Mouse (Mus musculus): ENCODE results near the gene Suclg2. TPM values are rescaled to one million over a fixed set of nuclear protein-coding genes. Genes with fewer than 3 reads are reported as not detected.

Suclg2 gene
- polyA plus RNA-seq, 1 experiment from 2014 or later, result 42.9 TPM

DNA sequence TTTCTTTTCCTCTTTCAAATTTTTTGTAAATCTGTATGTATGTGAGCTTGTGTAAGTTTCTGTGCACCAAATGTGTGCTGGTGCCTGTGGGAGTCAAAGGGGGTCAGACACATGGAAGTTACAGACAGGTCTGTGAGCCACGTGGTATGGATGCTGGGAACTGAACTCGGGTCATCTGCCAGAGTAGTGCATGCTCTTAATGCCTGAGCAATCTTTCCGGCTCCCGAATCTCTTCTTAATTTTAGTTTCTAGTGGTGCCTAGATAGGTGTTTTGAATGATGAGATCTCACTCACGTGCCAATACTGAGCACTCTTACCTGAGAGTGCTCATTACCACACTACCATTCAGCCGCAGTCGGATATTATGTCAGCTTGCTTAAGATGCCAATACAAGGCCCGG lies 60.9 kb downstream of the Suclg2 start:
- no peaks in the 10 kb centered on the region for H3K9me3 ChIP-seq (replicated peaks; ENCODE audit: control insufficient read depth, low read length)
- no peaks in the 10 kb centered on the region for H3K4me1 ChIP-seq (ENCODE audit: control insufficient read depth, low read depth, low read length)
- ATAC-seq (ENCODE audit: low read depth), result no peak
- no peak overlapping the region for H3K4me2 ChIP-seq (ENCODE audit: low read depth, low read length)
- WGBS (ENCODE audit: insufficient replicate concordance), result 84% methylated on average over 8 of the region's 8 CpGs
- no peaks in the 10 kb centered on the region for H3K27me3 ChIP-seq (ENCODE audit: control insufficient read depth, insufficient read depth, low read depth, low read length)
- H3K9ac ChIP-seq (ENCODE audit: low read depth, low read length), result no peak overlapping the region
- no peak overlapping the region for H3K4me3 ChIP-seq (ENCODE audit: low read depth, low read length)
- H3K36me3 ChIP-seq (ENCODE audit: control insufficient read depth, insufficient read depth), result no peaks in the 10 kb centered on the region
- no peak overlapping the region for H3K27ac ChIP-seq (ENCODE audit: low read length)

GRCm38 (mm10) chr6:95653662-95654061 lies 64.9 kb downstream of the Suclg2 start:
- no peak for ATAC-seq (ENCODE audit: low read depth)

GRCm38 (mm10) chr6:95652774-95653173 lies 65.8 kb downstream of the Suclg2 start:
- no peak overlapping the region for H3K27ac ChIP-seq (ENCODE audit: low read length)
- no peaks in the 10 kb centered on the region for H3K36me3 ChIP-seq (ENCODE audit: control insufficient read depth, insufficient read depth)
- H3K9ac ChIP-seq (ENCODE audit: low read depth, low read length), result no peak overlapping the region
- 60% methylated on average over 6 of the region's 6 CpGs for WGBS (ENCODE audit: insufficient replicate concordance)
- peaks cover 3% of the 10 kb centered on the region; the same call in 1 of the 2 replicates for H3K4me1 ChIP-seq (ENCODE audit: control insufficient read depth, low read depth, low read length)
- ATAC-seq (ENCODE audit: low read depth), result peak; percentile 85
- no peak overlapping the region for H3K4me3 ChIP-seq (ENCODE audit: low read depth, low read length)
- H3K9me3 ChIP-seq (replicated peaks; ENCODE audit: control insufficient read depth, low read length), result no peaks in the 10 kb centered on the region
- no peak overlapping the region for H3K4me2 ChIP-seq (ENCODE audit: low read depth, low read length)
- no peaks in the 10 kb centered on the region for H3K27me3 ChIP-seq (ENCODE audit: control insufficient read depth, insufficient read depth, low read depth, low read length)

More at GRCm38 (mm10) chr6:95653662-95654061, 64.9 kb downstream of the Suclg2 start:
- no peak overlapping the region for H3K9ac ChIP-seq (ENCODE audit: low read depth, low read length)
- H3K4me1 ChIP-seq (ENCODE audit: control insufficient read depth, low read depth, low read length), result peaks cover 3% of the 10 kb centered on the region; the same call in 1 of the 2 replicates
- H3K4me3 ChIP-seq (ENCODE audit: low read depth, low read length), result no peak overlapping the region
- H3K4me2 ChIP-seq (ENCODE audit: low read depth, low read length), result no peak overlapping the region
- H3K36me3 ChIP-seq (ENCODE audit: control insufficient read depth, insufficient read depth), result no peaks in the 10 kb centered on the region
- no peaks in the 10 kb centered on the region for H3K27me3 ChIP-seq (ENCODE audit: control insufficient read depth, insufficient read depth, low read depth, low read length)
- H3K27ac ChIP-seq (ENCODE audit: low read length), result no peak overlapping the region
- no peaks in the 10 kb centered on the region for H3K9me3 ChIP-seq (replicated peaks; ENCODE audit: control insufficient read depth, low read length)
- WGBS (ENCODE audit: insufficient replicate concordance), result 63% methylated on average over 3 of the region's 3 CpGs

DNA sequence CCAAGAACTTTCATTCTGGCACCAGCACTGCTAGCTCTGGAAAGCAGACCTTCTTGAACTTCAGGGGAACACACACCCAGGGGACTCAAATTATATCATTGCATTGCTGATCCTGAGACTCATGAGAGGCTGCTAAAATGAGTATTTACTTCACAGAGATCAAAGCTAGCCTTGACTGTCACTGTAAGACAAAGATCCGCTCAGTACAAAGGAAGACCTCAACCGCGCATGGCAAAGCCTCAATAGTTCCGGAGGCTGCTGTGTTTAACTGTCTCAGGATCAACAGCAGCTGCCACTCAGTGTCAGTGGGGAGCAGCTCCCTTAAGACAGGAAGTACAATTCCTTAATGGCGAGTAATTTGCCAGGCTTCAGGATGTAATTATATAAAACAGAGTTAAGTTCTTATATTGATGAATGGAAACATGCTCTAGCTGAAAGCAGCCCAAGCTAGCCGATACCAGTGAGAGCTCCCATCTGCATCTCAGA lies 67.2 kb downstream of the Suclg2 start:
- peaks cover 3% of the 10 kb centered on the region; the same call in 1 of the 2 replicates for H3K4me1 ChIP-seq (ENCODE audit: control insufficient read depth, low read depth, low read length)
- H3K4me2 ChIP-seq (ENCODE audit: low read depth, low read length), result no peak overlapping the region
- no peak overlapping the region for H3K9ac ChIP-seq (ENCODE audit: low read depth, low read length)
- no peaks in the 10 kb centered on the region for H3K36me3 ChIP-seq (ENCODE audit: control insufficient read depth, insufficient read depth)
- no peaks in the 10 kb centered on the region for H3K9me3 ChIP-seq (replicated peaks; ENCODE audit: control insufficient read depth, low read length)
- no peak for ATAC-seq (ENCODE audit: low read depth)
- H3K4me3 ChIP-seq (ENCODE audit: low read depth, low read length), result no peak overlapping the region
- no peaks in the 10 kb centered on the region for H3K27me3 ChIP-seq (ENCODE audit: control insufficient read depth, insufficient read depth, low read depth, low read length)
- 61% methylated on average over 6 of the region's 6 CpGs for WGBS (ENCODE audit: insufficient replicate concordance)
- no peak overlapping the region for H3K27ac ChIP-seq (ENCODE audit: low read length)

DNA sequence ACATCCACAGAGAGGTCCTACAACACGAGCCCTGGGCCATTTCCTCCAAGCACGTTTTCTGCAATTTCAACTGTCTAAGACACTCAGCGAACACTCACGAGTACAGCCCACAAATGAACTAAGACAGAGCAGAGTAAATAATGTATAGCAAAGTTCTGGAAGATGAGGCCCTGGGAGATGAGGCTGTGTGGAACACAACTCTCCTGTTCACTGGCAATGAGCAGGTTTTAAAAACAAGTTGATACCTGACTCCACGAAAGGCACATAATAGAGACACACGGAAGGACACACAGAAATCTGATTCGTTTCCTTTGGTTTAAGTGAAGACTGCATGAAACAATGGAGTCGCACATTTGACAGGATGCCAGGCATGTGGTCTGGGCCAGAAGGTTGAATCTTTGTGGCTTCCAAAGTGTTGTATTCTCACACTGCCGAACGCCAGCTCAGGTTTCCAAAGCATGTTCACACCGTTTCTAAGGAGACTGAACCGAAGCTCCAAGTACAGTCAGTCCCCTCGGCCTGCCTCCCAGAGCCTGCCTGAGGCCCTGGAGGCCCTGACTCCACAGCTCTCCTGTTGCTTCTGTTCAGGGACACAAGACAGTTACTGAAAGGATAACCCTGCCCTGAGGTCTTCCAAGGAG lies 68.4 kb downstream of the Suclg2 start:
- WGBS (ENCODE audit: insufficient replicate concordance), result 66% methylated on average over 13 of the region's 13 CpGs
- H3K27me3 ChIP-seq (ENCODE audit: control insufficient read depth, insufficient read depth, low read depth, low read length), result no peaks in the 10 kb centered on the region
- H3K36me3 ChIP-seq (ENCODE audit: control insufficient read depth, insufficient read depth), result no peaks in the 10 kb centered on the region
- H3K9me3 ChIP-seq (replicated peaks; ENCODE audit: control insufficient read depth, low read length), result no peaks in the 10 kb centered on the region
- no peak overlapping the region for H3K9ac ChIP-seq (ENCODE audit: low read depth, low read length)
- ATAC-seq (ENCODE audit: low read depth), result no peak
- no peak overlapping the region for H3K27ac ChIP-seq (ENCODE audit: low read length)
- H3K4me3 ChIP-seq (ENCODE audit: low read depth, low read length), result no peak overlapping the region
- peaks cover 3% of the 10 kb centered on the region; the same call in 1 of the 2 replicates for H3K4me1 ChIP-seq (ENCODE audit: control insufficient read depth, low read depth, low read length)
- H3K4me2 ChIP-seq (ENCODE audit: low read depth, low read length), result no peak overlapping the region

DNA sequence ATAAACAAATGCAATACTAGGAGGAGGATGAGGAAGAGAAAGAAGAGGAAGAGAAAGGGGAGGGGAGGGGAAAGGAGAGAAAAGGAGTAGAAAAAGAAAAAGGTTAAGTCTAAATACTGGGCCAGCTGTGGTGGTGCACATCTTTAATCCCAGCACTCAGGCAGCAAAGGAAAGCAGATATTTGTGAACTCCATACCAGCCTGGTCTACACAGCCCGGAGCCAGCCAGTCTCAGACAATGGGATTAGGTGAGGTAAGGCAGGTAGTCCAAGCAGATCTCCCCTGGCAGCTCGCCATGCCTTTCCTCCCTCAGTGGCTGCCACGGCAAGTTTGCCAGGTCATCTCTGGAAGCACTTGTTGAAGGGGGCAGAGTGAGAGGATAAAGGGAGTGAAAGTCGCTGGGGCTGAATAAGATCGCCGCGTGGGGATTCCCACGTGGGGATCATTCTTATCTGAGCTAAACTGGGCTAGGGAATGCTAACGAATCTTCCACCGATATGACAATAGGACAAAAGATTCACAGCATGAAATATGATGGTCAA lies 69.4 kb downstream of the Suclg2 start:
- 78% methylated on average over 10 of the region's 10 CpGs for WGBS (ENCODE audit: insufficient replicate concordance)
- Histone ChIP-seq H3K4me2 (ENCODE audit: low read depth, low read length) (no peak overlapping the region), H3K4me1 (ENCODE audit: control insufficient read depth, low read depth, low read length) (peaks cover 3% of the 10 kb centered on the region; the same call in 1 of the 2 replicates), H3K9ac (ENCODE audit: low read depth, low read length) (no peak overlapping the region), H3K27ac (ENCODE audit: low read length) (no peak overlapping the region), H3K36me3 (ENCODE audit: control insufficient read depth, insufficient read depth) (no peaks in the 10 kb centered on the region), H3K27me3 (ENCODE audit: control insufficient read depth, insufficient read depth, low read depth, low read length) (no peaks in the 10 kb centered on the region), H3K4me3 (ENCODE audit: low read depth, low read length) (no peak overlapping the region), H3K9me3 (replicated peaks; ENCODE audit: control insufficient read depth, low read length) (no peaks in the 10 kb centered on the region)
- no peak for ATAC-seq (ENCODE audit: low read depth)

- Histone ChIP-seq H3K27ac (ENCODE audit: low read length) (no peak overlapping the region), H3K9ac (ENCODE audit: low read depth, low read length) (no peak overlapping the region), H3K4me1 (ENCODE audit: control insufficient read depth, low read depth, low read length) (no peaks in the 10 kb centered on the region), H3K27me3 (ENCODE audit: control insufficient read depth, insufficient read depth, low read depth, low read length) (no peaks in the 10 kb centered on the region), H3K4me3 (ENCODE audit: low read depth, low read length) (no peak overlapping the region), H3K36me3 (ENCODE audit: control insufficient read depth, insufficient read depth) (no peaks in the 10 kb centered on the region), H3K9me3 (replicated peaks; ENCODE audit: control insufficient read depth, low read length) (no peaks in the 10 kb centered on the region), H3K4me2 (ENCODE audit: low read depth, low read length) (no peak overlapping the region)
- ATAC-seq (ENCODE audit: low read depth), result no peak
- WGBS (ENCODE audit: insufficient replicate concordance), result 78% methylated on average over 2 of the region's 2 CpGs
These were observed 81.2 kb downstream of the Suclg2 start for GRCm38 (mm10) chr6:95637416-95637815.

- Histone ChIP-seq H3K27ac (ENCODE audit: low read length) (no peak overlapping the region), H3K4me3 (ENCODE audit: low read depth, low read length) (no peak overlapping the region), H3K4me1 (ENCODE audit: control insufficient read depth, low read depth, low read length) (no peaks in the 10 kb centered on the region), H3K36me3 (ENCODE audit: control insufficient read depth, insufficient read depth) (no peaks in the 10 kb centered on the region), H3K9ac (ENCODE audit: low read depth, low read length) (no peak overlapping the region), H3K4me2 (ENCODE audit: low read depth, low read length) (no peak overlapping the region), H3K9me3 (replicated peaks; ENCODE audit: control insufficient read depth, low read length) (no peaks in the 10 kb centered on the region), H3K27me3 (ENCODE audit: control insufficient read depth, insufficient read depth, low read depth, low read length) (no peaks in the 10 kb centered on the region)
- no peak for ATAC-seq (ENCODE audit: low read depth)
- 54% methylated on average over 2 of the region's 2 CpGs for WGBS (ENCODE audit: insufficient replicate concordance)
These were observed 83.2 kb downstream of the Suclg2 start for GRCm38 (mm10) chr6:95635411-95635810.

- ATAC-seq (ENCODE audit: low read depth), result no peak
- H3K4me1 ChIP-seq (ENCODE audit: control insufficient read depth, low read depth, low read length), result no peaks in the 10 kb centered on the region
- H3K9me3 ChIP-seq (replicated peaks; ENCODE audit: control insufficient read depth, low read length), result no peaks in the 10 kb centered on the region
- WGBS (ENCODE audit: insufficient replicate concordance), result 73% methylated on average over 7 of the region's 7 CpGs
- no peak overlapping the region for H3K4me2 ChIP-seq (ENCODE audit: low read depth, low read length)
- no peaks in the 10 kb centered on the region for H3K27me3 ChIP-seq (ENCODE audit: control insufficient read depth, insufficient read depth, low read depth, low read length)
- no peaks in the 10 kb centered on the region for H3K36me3 ChIP-seq (ENCODE audit: control insufficient read depth, insufficient read depth)
- no peak overlapping the region for H3K4me3 ChIP-seq (ENCODE audit: low read depth, low read length)
- no peak overlapping the region for H3K9ac ChIP-seq (ENCODE audit: low read depth, low read length)
- H3K27ac ChIP-seq (ENCODE audit: low read length), result no peak overlapping the region
These were observed 89.5 kb downstream of the Suclg2 start for GRCm38 (mm10) chr6:95629071-95629470.

Measured in liver, embryonic 16.5 days (tissue).